Mouse (Mus musculus) heart, embryonic 16.5 days (tissue): Measurements from ENCODE around the gene Sh3pxd2a. TPM values are rescaled to one million over a fixed set of nuclear protein-coding genes. Genes with fewer than 3 reads are reported as not detected.

Source experiments
- ATAC-seq: fragments of 200-750 bp; cut with Nextera tagmentation; replicated peaks from 2 replicates; pipeline ENCODE4 v1.8.0; 2017; ENCODE audit warnings: moderate number of reproducible peaks; ENCODE audit not compliant: insufficient read depth, low FRiP score; ENCODE audit errors: extremely low read depth
- H3K27ac ChIP-seq: fragments of 300-500 bp; sonication (generic); 2 replicates; pipeline ENCODE4 v1.5.1; 2014; ENCODE audit warnings: mild to moderate bottlenecking, low read length, control low read depth, moderate library complexity
- H3K27me3 ChIP-seq: fragments of 300-500 bp; sonication (generic); 2 replicates; pipeline ENCODE4 v1.6.1; 2014; ENCODE audit warnings: low read length, mixed read lengths; ENCODE audit not compliant: control insufficient read depth, insufficient read depth
- H3K36me3 ChIP-seq: fragments of 300-500 bp; sonication (generic); 2 replicates; pipeline ENCODE4 v1.6.1; 2014; ENCODE audit not compliant: control insufficient read depth, insufficient read depth
- H3K4me1 ChIP-seq: fragments of 300-500 bp; sonication (generic); 2 replicates; pipeline ENCODE4 v1.6.1; 2014; ENCODE audit warnings: low read length, mixed read lengths; ENCODE audit not compliant: control insufficient read depth, insufficient read depth
- H3K4me2 ChIP-seq: fragments of 300-500 bp; sonication (generic); 2 replicates; pipeline ENCODE4 v1.6.1; 2014; ENCODE audit warnings: low read depth, mild to moderate bottlenecking, control low read depth, low read length
- H3K4me3 ChIP-seq: fragments of 300-500 bp; sonication (generic); 2 replicates; pipeline ENCODE4 v1.5.1; 2014; ENCODE audit warnings: mild to moderate bottlenecking, control low read depth, low read length
- H3K9ac ChIP-seq: fragments of 300-500 bp; sonication (generic); 2 replicates; pipeline ENCODE4 v1.6.1; 2014; ENCODE audit warnings: low read length, control low read depth
- H3K9me3 ChIP-seq: fragments of 300-500 bp; sonication (generic); replicated peaks from 2 replicates; pipeline ENCODE4 v1.6.1; 2016; ENCODE audit warnings: low read length; ENCODE audit not compliant: control insufficient read depth
- WGBS: fragments of 180-500 bp; shearing (Covaris S2); extraction: QIAGEN DNeasy Blood & Tissue Kit; methylation state at CpG from one replicate; pipeline ENCODE4 v1.1.7; 2014; 5-methylcytosine and 5-hydroxymethylcytosine counted together
- polyA plus RNA-seq: library from polyadenylated mRNA; unstranded; fragments of >200 nt; fragmentation: Nextera tagmentation; extraction: Ambion mirVana; gene quantifications from 2 replicates; pipeline ENCODE4 v1.2.1, GENCODE M21; 2015

The Sh3pxd2a gene
- polyA plus RNA-seq, 1 experiment from 2014 or later = 4.5 TPM

GRCm38 (mm10) chr19:47372044-47372443 is 92.2 kb downstream of the Sh3pxd2a start:
- Histone ChIP-seq H3K4me3 (no peak overlapping the region), H3K4me2 (no peak overlapping the region), H3K27ac (no peak overlapping the region), H3K36me3 (no peaks in the 10 kb centered on the region), H3K4me1 (peaks cover 16% of the 10 kb centered on the region), H3K9me3 (0 out of 2 replicates have a peak, but pooled peaks cover 3% of the 10 kb centered on the region), H3K27me3 (no peaks in the 10 kb centered on the region), H3K9ac (no peak overlapping the region)
- no peak for ATAC-seq
- 65% methylated on average over 5 of the region's 5 CpGs for WGBS

- Histone ChIP-seq H3K27ac (no peak overlapping the region), H3K36me3 (no peaks in the 10 kb centered on the region), H3K4me2 (no peak overlapping the region), H3K9me3 (0 out of 2 replicates have a peak, but pooled peaks cover 3% of the 10 kb centered on the region), H3K9ac (no peak overlapping the region), H3K4me3 (no peak overlapping the region), H3K4me1 (peaks cover 21% of the 10 kb centered on the region), H3K27me3 (no peaks in the 10 kb centered on the region)
- WGBS = 87% methylated on average over 11 of the region's 11 CpGs
- no peak for ATAC-seq
These were observed 92.7 kb downstream of the Sh3pxd2a start for GRCm38 (mm10) chr19:47371521-47371920.

- no peak overlapping the region for H3K9ac ChIP-seq
- H3K4me3 ChIP-seq = no peak overlapping the region
- peak overlapping the region; percentile 66 for H3K27ac ChIP-seq
- H3K4me2 ChIP-seq = no peak overlapping the region
- no peak for ATAC-seq
- H3K4me1 ChIP-seq = peaks cover 21% of the 10 kb centered on the region
- H3K9me3 ChIP-seq = 0 out of 2 replicates have a peak, but pooled peaks cover 3% of the 10 kb centered on the region
- no peaks in the 10 kb centered on the region for H3K27me3 ChIP-seq
- H3K36me3 ChIP-seq = peaks cover 1% of the 10 kb centered on the region; the same call in 1 of the 2 replicates
- 41% methylated on average over 3 of the region's 3 CpGs for WGBS
These were observed 95.2 kb downstream of the Sh3pxd2a start for GRCm38 (mm10) chr19:47369008-47369407.

GRCm38 (mm10) chr19:47367271-47367879 is 96.8 kb downstream of the Sh3pxd2a start:
- H3K4me3 ChIP-seq = no peak overlapping the region
- H3K36me3 ChIP-seq = peaks cover 13% of the 10 kb centered on the region; the same call in 1 of the 2 replicates
- H3K9ac ChIP-seq = no peak overlapping the region
- ATAC-seq = no peak
- 0 out of 2 replicates have a peak, but pooled peaks cover 3% of the 10 kb centered on the region for H3K9me3 ChIP-seq
- no peak overlapping the region for H3K4me2 ChIP-seq
- H3K4me1 ChIP-seq = peaks cover 21% of the 10 kb centered on the region
- 56% methylated on average over 12 of the region's 12 CpGs for WGBS
- H3K27ac ChIP-seq = 0 out of 2 replicates have a peak overlapping the region, but pooled peaks have one; percentile 9
- H3K27me3 ChIP-seq = no peaks in the 10 kb centered on the region

GRCm38 (mm10) chr19:47366576-47366975 is 97.6 kb downstream of the Sh3pxd2a start:
- Histone ChIP-seq H3K4me3 (no peak overlapping the region), H3K27me3 (no peaks in the 10 kb centered on the region), H3K9me3 (0 out of 2 replicates have a peak, but pooled peaks cover 3% of the 10 kb centered on the region), H3K4me2 (no peak overlapping the region), H3K9ac (no peak overlapping the region), H3K27ac (no peak overlapping the region), H3K36me3 (peaks cover 16% of the 10 kb centered on the region; the same call in 1 of the 2 replicates), H3K4me1 (peaks cover 21% of the 10 kb centered on the region)
- ATAC-seq = no peak
- 85% methylated on average over 8 of the region's 8 CpGs for WGBS

- WGBS = 70% methylated on average over 9 of the region's 9 CpGs
- Histone ChIP-seq H3K27me3 (no peaks in the 10 kb centered on the region), H3K9me3 (no peaks in the 10 kb centered on the region), H3K9ac (no peak overlapping the region), H3K4me3 (no peak overlapping the region), H3K4me1 (peaks cover 21% of the 10 kb centered on the region), H3K4me2 (no peak overlapping the region), H3K36me3 (peaks cover 16% of the 10 kb centered on the region; the same call in 1 of the 2 replicates), H3K27ac (no peak overlapping the region)
- ATAC-seq = no peak
These were observed 101.0 kb downstream of the Sh3pxd2a start for GRCm38 (mm10) chr19:47363086-47363668.

- Histone ChIP-seq H3K9ac (no peak overlapping the region), H3K4me2 (no peak overlapping the region), H3K4me3 (no peak overlapping the region), H3K27ac (no peak overlapping the region), H3K27me3 (no peaks in the 10 kb centered on the region), H3K36me3 (peaks cover 16% of the 10 kb centered on the region; the same call in 1 of the 2 replicates), H3K9me3 (no peaks in the 10 kb centered on the region), H3K4me1 (peaks cover 8% of the 10 kb centered on the region)
- ATAC-seq = no peak
- WGBS = 81% methylated on average over 3 of the region's 3 CpGs
These were observed 103.3 kb downstream of the Sh3pxd2a start for GRCm38 (mm10) chr19:47360921-47361320.

- peaks cover 16% of the 10 kb centered on the region; the same call in 1 of the 2 replicates for H3K36me3 ChIP-seq
- H3K9me3 ChIP-seq = no peaks in the 10 kb centered on the region
- H3K4me3 ChIP-seq = no peak overlapping the region
- no peak overlapping the region for H3K9ac ChIP-seq
- 87% methylated on average over 16 of the region's 16 CpGs for WGBS
- no peaks in the 10 kb centered on the region for H3K27me3 ChIP-seq
- H3K4me1 ChIP-seq = peaks cover 8% of the 10 kb centered on the region
- ATAC-seq = no peak
- H3K4me2 ChIP-seq = no peak overlapping the region
- H3K27ac ChIP-seq = no peak overlapping the region
These were observed 104.2 kb downstream of the Sh3pxd2a start for GRCm38 (mm10) chr19:47360017-47360416.
